Mouse (Mus musculus) heart, adult 10 weeks (tissue): ENCODE data around the gene Aldh6a1. TPM values are rescaled to one million over a fixed set of nuclear protein-coding genes. Genes with fewer than 3 reads are reported as not detected.

Experiments used
- polyA plus RNA-seq: library from polyadenylated mRNA; stranded (reverse); fragments of 350-450 nt; fragmentation: Illumina TruSeq; extraction: RNeasy Lipid Tissue Mini Kit (QIAGEN cat#74804); gene quantifications from one replicate; pipeline ENCODE4 v1.2.3, GENCODE M21; 2014; ENCODE audit warnings: low read depth, low replicate concordance

Gene Aldh6a1
- 228 TPM for polyA plus RNA-seq

GRCm38 (mm10) chr12:84450718-84451646 is at the start of gene Aldh6a1, which contains the start of gene Lin52:
Gene Aldh6a1, minus strand, starts transcription at chr12:84451004.
Gene Lin52, plus strand, starts transcription at chr12:84451422.

GRCm38 (mm10) chr12:84416834-84417604 is 33.8 kb downstream of the Aldh6a1 start, which contains the start of gene Rnf113a2:
Gene Rnf113a2, plus strand, starts transcription at chr12:84417196.

GRCm38 (mm10) chr12:84408819-84409507 is 41.8 kb downstream of the Aldh6a1 start, which contains the start of the genes Entpd5 and Bbof1:
Gene Entpd5, minus strand, starts transcription at chr12:84409029.
Gene Bbof1, plus strand, starts transcription at chr12:84409071.

Other genes with a start within 250 kb of the Aldh6a1 start
- gene Elmsan1, start 232.1 kb downstream of the Aldh6a1 start, polyA plus RNA-seq: 8.2 TPM
- 238 TPM for gene Ptgr2, start 165.8 kb downstream of the Aldh6a1 start, polyA plus RNA-seq
- gene Zfp410, start 134.2 kb downstream of the Aldh6a1 start, polyA plus RNA-seq: 32.7 TPM
- gene Coq6, start 89.3 kb downstream of the Aldh6a1 start, polyA plus RNA-seq: 77.1 TPM
- gene Fam161b, start 89.2 kb downstream of the Aldh6a1 start, polyA plus RNA-seq: 12.6 TPM
- gene Entpd5, start 42.0 kb downstream of the Aldh6a1 start, polyA plus RNA-seq: 90.1 TPM
- gene Bbof1, start 41.9 kb downstream of the Aldh6a1 start, polyA plus RNA-seq: 3.0 TPM
- gene Rnf113a2, start 33.8 kb downstream of the Aldh6a1 start, polyA plus RNA-seq: 15.1 TPM
- 14.8 TPM for gene Lin52, start 418 bp upstream of the Aldh6a1 start, polyA plus RNA-seq
- not detected for gene Vsx2, start 118.8 kb upstream of the Aldh6a1 start, polyA plus RNA-seq
- gene Abcd4, start 166.4 kb upstream of the Aldh6a1 start, polyA plus RNA-seq: 9.7 TPM
- gene Vrtn, start 190.0 kb upstream of the Aldh6a1 start, polyA plus RNA-seq: not detected
- gene Syndig1l, start 247.8 kb upstream of the Aldh6a1 start, polyA plus RNA-seq: not detected